Mouse (Mus musculus) thymus, postnatal 10 days (tissue): ENCODE results near the gene Slc37a4.
"Not testable (repeated sequence)": the region's sequence is repeated elsewhere in the genome, so short reads cannot be mapped to it uniquely, and the experiment has no call there.

Experiments
- DNase-seq, 2 experiments: peaks; one replicate each; pipeline ENCODE4 v3.0.0; 2021; ENCODE audit warnings: low spot score in 2 of 2

Slc37a4 gene

DNA sequence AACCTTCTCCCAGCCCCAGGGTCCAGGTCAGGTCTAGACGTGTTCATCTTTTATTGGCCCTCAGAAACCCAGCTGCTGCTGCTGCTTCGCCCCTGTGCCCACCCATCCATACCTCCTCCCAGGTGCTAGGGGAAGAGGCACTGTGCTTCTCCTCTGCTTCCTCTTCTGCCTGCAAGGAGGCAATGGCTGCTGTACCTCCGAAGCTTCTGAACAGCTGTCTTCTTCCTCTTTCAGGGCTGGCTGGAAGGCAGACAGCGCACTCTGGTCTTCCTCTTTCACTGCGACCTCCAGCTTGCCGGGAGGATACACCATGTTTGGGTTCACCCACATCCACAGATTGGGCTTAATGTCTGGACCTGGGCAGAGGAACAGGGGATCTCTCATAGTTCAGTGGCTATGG, 39.1 kb downstream of the Slc37a4 start:
- DNase-seq: no peak

GRCm38 (mm10) chr9:44440961-44441360, 44.3 kb downstream of the Slc37a4 start, which contains the start of gene Foxr1:
Gene Foxr1, minus strand, starts transcription at chr9:44441136.
- DNase-seq: no peak

DNA sequence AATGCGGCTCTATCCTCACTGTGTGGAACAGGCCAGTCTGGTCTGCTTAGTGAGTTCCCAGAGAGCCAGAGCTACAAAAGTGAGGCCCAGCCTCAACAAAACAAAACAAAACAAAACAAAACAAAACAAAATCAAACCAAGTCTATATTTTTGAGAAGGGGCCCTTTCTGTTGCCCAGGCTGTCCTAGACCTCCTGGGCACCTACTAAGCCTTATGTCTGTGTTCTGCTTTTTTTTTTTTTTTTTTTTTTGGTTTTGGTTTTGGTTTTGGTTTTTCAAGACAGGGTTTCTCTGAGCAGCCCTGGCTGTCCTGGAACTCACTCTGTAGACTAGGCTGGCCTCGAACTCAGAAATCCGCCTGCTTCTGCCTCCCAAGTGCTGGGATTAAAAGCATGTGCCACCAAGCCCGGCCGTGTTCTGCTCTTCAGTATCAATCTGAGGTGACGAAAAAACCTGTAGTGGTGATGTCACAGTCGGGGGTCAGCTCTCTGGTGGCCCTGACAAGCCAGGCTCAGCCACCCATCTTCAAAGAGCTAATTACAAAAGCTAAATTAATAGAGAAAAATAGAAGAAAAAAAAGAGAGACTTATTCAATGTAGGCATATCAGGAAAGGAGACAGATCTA, 47.9 kb downstream of the Slc37a4 start:
- not testable (repeated sequence) for DNase-seq

DNA sequence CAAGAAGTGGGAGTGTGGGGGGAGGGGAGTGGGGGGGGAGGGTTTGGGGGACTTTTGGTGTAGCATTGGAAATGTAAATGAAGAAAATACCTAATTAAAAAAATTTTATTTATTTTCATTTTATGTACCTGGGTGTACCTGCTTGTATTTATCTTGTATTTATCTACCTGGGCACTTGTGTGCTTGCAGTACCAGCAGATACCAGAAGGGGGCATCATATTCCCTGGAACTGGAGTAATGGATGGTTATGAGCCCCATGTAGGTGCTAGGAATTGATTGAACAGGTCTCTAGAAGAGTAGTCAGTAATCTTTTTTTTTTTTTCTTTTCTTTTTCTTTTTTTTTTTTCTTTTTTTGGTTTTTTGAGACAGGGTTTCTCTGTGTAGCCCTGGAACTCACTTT, 53.7 kb downstream of the Slc37a4 start:
- DNase-seq: peak in 1 of 2 experiments; percentile 33
